Mouse (Mus musculus) hindbrain, embryonic 14.5 days (tissue): ENCODE measurements around the gene Pcsk5. TPM values are rescaled to one million over a fixed set of nuclear protein-coding genes. Genes with fewer than 3 reads are reported as not detected.

Source experiments
- ATAC-seq: fragments of 200-750 bp; cut with Nextera tagmentation; 2 replicates; pipeline ENCODE4 v1.8.0; 2017; ENCODE audit warnings: moderate number of reproducible peaks, mild to moderate bottlenecking, moderate TSS enrichment, moderate library complexity; ENCODE audit not compliant: low FRiP score
- DNase-seq: peaks from one replicate; pipeline ENCODE4 v3.0.0-alpha.2; 2015; ENCODE audit warnings: low spot score
- H3K27ac ChIP-seq: fragments of 300-500 bp; sonication (generic); 2 replicates; pipeline ENCODE4 v1.5.1; 2014; ENCODE audit warnings: mild to moderate bottlenecking, moderate library complexity
- H3K27me3 ChIP-seq: fragments of 300-500 bp; sonication (generic); 2 replicates; pipeline ENCODE4 v1.6.1; 2014; ENCODE audit warnings: mild to moderate bottlenecking, low read length, mixed read lengths; ENCODE audit not compliant: control insufficient read depth, insufficient read depth
- H3K36me3 ChIP-seq: fragments of 300-500 bp; sonication (generic); replicated peaks from 2 replicates; pipeline ENCODE4 v1.6.1; 2014; ENCODE audit not compliant: control insufficient read depth, insufficient read depth
- H3K4me1 ChIP-seq: fragments of 300-500 bp; sonication (generic); replicated peaks from 2 replicates; pipeline ENCODE4 v1.6.1; 2014; ENCODE audit warnings: antibody characterized with exemption, low read length, mixed read lengths; ENCODE audit not compliant: control insufficient read depth, insufficient read depth
- H3K4me2 ChIP-seq: fragments of 300-500 bp; sonication (generic); replicated peaks from 2 replicates; pipeline ENCODE4 v1.6.1; 2014; ENCODE audit warnings: mild to moderate bottlenecking, moderate library complexity
- H3K4me3 ChIP-seq: fragments of 300-500 bp; sonication (generic); replicated peaks from 2 replicates; pipeline ENCODE4 v1.5.1; 2014; ENCODE audit warnings: mild to moderate bottlenecking, low read length
- H3K9ac ChIP-seq: fragments of 300-500 bp; sonication (generic); 2 replicates; pipeline ENCODE4 v1.6.1; 2014
- H3K9me3 ChIP-seq: fragments of 300-500 bp; sonication (generic); 2 replicates; pipeline ENCODE4 v1.6.1; 2016; ENCODE audit warnings: low read length; ENCODE audit not compliant: control insufficient read depth
- WGBS: fragments of 180-500 bp; shearing (Covaris S2); extraction: QIAGEN DNeasy Blood & Tissue Kit; methylation state at CpG from one replicate; pipeline ENCODE4 v1.1.7; 2014; 5-methylcytosine and 5-hydroxymethylcytosine counted together
- polyA plus RNA-seq: library from polyadenylated mRNA; unstranded; fragments of >200 nt; fragmentation: Nextera tagmentation; extraction: Ambion mirVana; gene quantifications from 2 replicates; pipeline ENCODE4 v1.2.1, GENCODE M21; 2014

Gene Pcsk5
- polyA plus RNA-seq, 1 experiment from 2014 or later, result 10.6 TPM

GRCm38 (mm10) chr19:17765001-17765400 is 72.4 kb downstream of the Pcsk5 start:
- ATAC-seq (no peak), DNase-seq (no peak)
- Histone ChIP-seq H3K9ac (no peak overlapping the region), H3K36me3 (no peaks in the 10 kb centered on the region), H3K27ac (no peak overlapping the region), H3K9me3 (no peaks in the 10 kb centered on the region), H3K4me1 (no peaks in the 10 kb centered on the region), H3K27me3 (no peaks in the 10 kb centered on the region), H3K4me3 (no peak overlapping the region), H3K4me2 (no peak overlapping the region)
- WGBS, result 88% methylated on average over 2 of the region's 2 CpGs

GRCm38 (mm10) chr19:17762740-17763139 is 74.7 kb downstream of the Pcsk5 start:
- Histone ChIP-seq H3K4me3 (no peak overlapping the region), H3K9me3 (no peaks in the 10 kb centered on the region), H3K27ac (no peak overlapping the region), H3K4me1 (no peaks in the 10 kb centered on the region), H3K36me3 (no peaks in the 10 kb centered on the region), H3K9ac (no peak overlapping the region), H3K4me2 (no peak overlapping the region), H3K27me3 (no peaks in the 10 kb centered on the region)
- ATAC-seq, result no peak
- DNase-seq, result no peak

GRCm38 (mm10) chr19:17761678-17762077 is 75.8 kb downstream of the Pcsk5 start:
- H3K4me1 ChIP-seq, result no peaks in the 10 kb centered on the region
- H3K9me3 ChIP-seq, result no peaks in the 10 kb centered on the region
- ATAC-seq (peak; percentile 17; the same call in 1 of the 2 replicates), DNase-seq (no peak)
- WGBS, result 64% methylated on average over 5 of the region's 5 CpGs
- no peak overlapping the region for H3K4me3 ChIP-seq
- no peak overlapping the region for H3K9ac ChIP-seq
- no peaks in the 10 kb centered on the region for H3K27me3 ChIP-seq
- H3K27ac ChIP-seq, result no peak overlapping the region
- H3K4me2 ChIP-seq, result no peak overlapping the region
- H3K36me3 ChIP-seq, result no peaks in the 10 kb centered on the region

DNA sequence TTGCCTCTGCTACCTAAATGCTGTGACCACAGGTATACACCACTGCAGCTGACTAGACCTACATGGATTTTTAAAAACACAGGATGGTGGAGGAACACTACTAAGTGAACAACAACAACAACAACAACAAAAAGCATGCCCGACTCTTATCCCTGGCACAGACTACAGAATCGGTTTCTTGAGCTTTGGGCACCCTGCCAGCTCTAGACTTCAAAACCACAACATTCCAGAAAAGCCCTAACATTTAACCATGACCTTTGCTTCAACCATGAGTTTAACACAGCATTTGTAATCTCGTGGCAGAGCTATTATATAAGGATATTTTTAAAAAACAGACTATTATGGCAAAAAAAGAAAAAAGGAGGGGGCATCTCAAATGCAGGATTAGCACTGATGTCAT is 84.6 kb downstream of the Pcsk5 start:
- DNase-seq (no peak), ATAC-seq (no peak)
- Histone ChIP-seq H3K9me3 (no peaks in the 10 kb centered on the region), H3K4me2 (no peak overlapping the region), H3K27ac (no peak overlapping the region), H3K36me3 (no peaks in the 10 kb centered on the region), H3K4me1 (no peaks in the 10 kb centered on the region), H3K4me3 (no peak overlapping the region), H3K27me3 (no peaks in the 10 kb centered on the region), H3K9ac (no peak overlapping the region)
- WGBS, result 72% methylated on average over 3 of the region's 3 CpGs

DNA sequence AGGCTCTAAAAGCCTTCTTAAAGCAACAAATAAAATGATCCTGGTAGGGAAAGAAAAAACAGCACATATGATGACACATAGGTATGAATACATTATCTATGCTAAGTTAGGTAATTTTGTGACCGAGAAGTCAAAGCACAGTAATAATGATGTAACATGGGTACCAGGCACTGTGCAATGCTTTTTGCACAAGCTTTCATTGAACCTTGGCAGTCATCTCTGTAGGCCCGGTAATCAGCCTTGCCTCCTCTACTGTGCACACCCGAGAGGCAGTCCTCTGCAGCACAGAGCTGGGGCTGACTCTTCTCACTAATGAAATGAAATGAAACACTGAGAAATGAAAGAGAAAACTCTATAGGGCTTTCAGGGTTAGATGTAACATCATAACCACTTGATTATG is 89.1 kb downstream of the Pcsk5 start:
- no peak overlapping the region for H3K4me2 ChIP-seq
- no peaks in the 10 kb centered on the region for H3K36me3 ChIP-seq
- H3K9ac ChIP-seq, result no peak overlapping the region
- H3K4me1 ChIP-seq, result no peaks in the 10 kb centered on the region
- WGBS, result 89% methylated on average over 3 of the region's 3 CpGs
- ATAC-seq, result no peak
- H3K9me3 ChIP-seq, result no peaks in the 10 kb centered on the region
- no peak for DNase-seq
- H3K27ac ChIP-seq, result no peak overlapping the region
- no peaks in the 10 kb centered on the region for H3K27me3 ChIP-seq
- no peak overlapping the region for H3K4me3 ChIP-seq

DNA sequence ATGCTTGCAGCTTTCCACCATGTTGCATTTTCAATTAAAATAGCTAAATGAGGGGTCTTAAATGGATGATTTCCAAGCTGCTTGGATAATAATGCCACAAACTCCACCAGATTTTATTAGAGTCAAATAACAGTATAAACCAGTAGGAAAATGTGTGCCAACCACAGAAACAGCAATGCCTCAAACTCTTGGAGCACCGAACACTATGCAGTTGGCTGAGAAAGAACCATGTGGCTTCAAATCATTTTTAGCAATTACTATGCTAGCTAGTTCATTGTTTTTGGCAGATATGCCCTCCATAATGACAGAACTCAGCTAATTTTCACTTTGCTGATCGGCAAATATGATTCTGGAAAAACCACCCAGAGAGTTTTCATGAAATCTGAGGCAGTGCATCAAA is 92.1 kb downstream of the Pcsk5 start:
- H3K27ac ChIP-seq, result no peak overlapping the region
- ATAC-seq, result no peak
- no peaks in the 10 kb centered on the region for H3K36me3 ChIP-seq
- no peak overlapping the region for H3K9ac ChIP-seq
- no peak overlapping the region for H3K4me2 ChIP-seq
- H3K27me3 ChIP-seq, result no peaks in the 10 kb centered on the region
- H3K4me3 ChIP-seq, result no peak overlapping the region
- no peak for DNase-seq
- no peaks in the 10 kb centered on the region for H3K4me1 ChIP-seq
- no peaks in the 10 kb centered on the region for H3K9me3 ChIP-seq
- WGBS, result 95% methylated on average over 2 of the region's 2 CpGs

GRCm38 (mm10) chr19:17744474-17745069 is 92.9 kb downstream of the Pcsk5 start:
- no peak overlapping the region for H3K9ac ChIP-seq
- ATAC-seq, result no peak
- DNase-seq, result no peak
- H3K27ac ChIP-seq, result no peak overlapping the region
- H3K4me1 ChIP-seq, result no peaks in the 10 kb centered on the region
- WGBS, result 88% methylated on average over 8 of the region's 8 CpGs
- H3K4me2 ChIP-seq, result no peak overlapping the region
- no peaks in the 10 kb centered on the region for H3K27me3 ChIP-seq
- no peak overlapping the region for H3K4me3 ChIP-seq
- no peaks in the 10 kb centered on the region for H3K36me3 ChIP-seq
- no peaks in the 10 kb centered on the region for H3K9me3 ChIP-seq

DNA sequence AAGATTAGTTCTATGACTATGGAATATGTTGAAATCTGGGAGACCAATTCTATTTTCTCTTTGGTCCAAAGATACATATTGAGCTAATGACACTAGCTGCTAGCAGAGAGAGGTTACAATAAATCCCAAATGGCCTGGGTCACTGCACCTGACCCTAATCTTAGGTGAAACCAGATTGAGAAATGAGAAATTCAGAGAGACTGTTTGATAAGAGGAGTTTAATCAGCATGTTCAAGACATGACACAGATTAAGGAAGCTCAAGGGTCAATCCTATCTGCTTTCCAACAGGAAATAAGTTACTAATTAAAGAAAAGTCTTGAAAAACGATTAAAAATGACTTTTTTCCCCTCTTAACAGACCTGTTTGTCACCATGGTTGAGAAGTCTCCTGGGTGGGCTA is 96.0 kb downstream of the Pcsk5 start:
- Histone ChIP-seq H3K36me3 (no peaks in the 10 kb centered on the region), H3K4me2 (no peak overlapping the region), H3K4me3 (no peak overlapping the region), H3K4me1 (no peaks in the 10 kb centered on the region), H3K9me3 (no peaks in the 10 kb centered on the region), H3K27ac (no peak overlapping the region), H3K9ac (no peak overlapping the region), H3K27me3 (no peaks in the 10 kb centered on the region)
- ATAC-seq (no peak), DNase-seq (no peak)
- 34% methylated on average over 1 of the region's 1 CpGs for WGBS

DNA sequence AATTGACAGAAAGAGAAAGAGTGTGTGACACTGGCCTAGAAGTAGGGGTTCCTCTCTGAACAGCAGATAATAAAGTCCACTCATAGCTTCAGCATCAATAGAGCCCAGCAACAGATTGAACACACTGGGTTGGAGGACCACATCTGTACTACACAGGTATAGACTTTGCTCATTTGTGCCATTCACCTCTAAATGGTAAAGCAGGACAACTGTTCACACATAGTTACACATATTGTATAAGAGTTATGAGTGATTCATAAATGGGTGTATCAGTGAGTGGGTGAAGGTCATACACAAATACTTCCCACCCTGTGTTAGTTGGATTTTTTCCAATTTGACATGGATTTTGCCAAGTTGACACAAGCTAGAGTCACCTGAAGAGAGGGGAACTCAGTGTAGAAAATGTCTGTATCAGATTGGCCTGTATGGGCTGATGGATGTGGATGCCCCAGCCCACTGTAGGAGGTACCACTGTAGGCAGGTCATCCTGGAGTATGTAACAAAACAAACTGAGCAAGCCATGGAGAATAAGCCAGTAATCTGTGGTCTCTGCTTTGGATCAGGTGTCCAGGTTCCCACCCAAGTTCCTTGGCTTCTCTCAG is 104.7 kb downstream of the Pcsk5 start:
- Histone ChIP-seq H3K9me3 (no peaks in the 10 kb centered on the region), H3K27ac (no peak overlapping the region), H3K36me3 (no peaks in the 10 kb centered on the region), H3K4me1 (no peaks in the 10 kb centered on the region), H3K9ac (no peak overlapping the region), H3K27me3 (no peaks in the 10 kb centered on the region), H3K4me2 (no peak overlapping the region), H3K4me3 (no peak overlapping the region)
- no peak for DNase-seq
- no peak for ATAC-seq

- Histone ChIP-seq H3K4me3 (no peak overlapping the region), H3K4me2 (no peak overlapping the region), H3K36me3 (no peaks in the 10 kb centered on the region), H3K9me3 (no peaks in the 10 kb centered on the region), H3K4me1 (no peaks in the 10 kb centered on the region), H3K9ac (no peak overlapping the region), H3K27me3 (no peaks in the 10 kb centered on the region), H3K27ac (no peak overlapping the region)
- no peak for DNase-seq
- 89% methylated on average over 10 of the region's 10 CpGs for WGBS
- ATAC-seq, result no peak
These were observed 120.4 kb downstream of the Pcsk5 start for GRCm38 (mm10) chr19:17717066-17717465.
